Mouse (Mus musculus): ENCODE data around the gene Tymp. TPM values are rescaled to one million over a fixed set of nuclear protein-coding genes. Genes with fewer than 3 reads are reported as not detected.

The Tymp gene
- polyA plus RNA-seq, 1 experiment from 2014 or later = 1.0 TPM

- H3K36me3 ChIP-seq = no peaks in the 10 kb centered on the region
- no peak for ATAC-seq (ENCODE audit: extremely low read depth, insufficient number of reproducible peaks, low FRiP score, low TSS enrichment)
- peaks cover 38% of the 10 kb centered on the region for H3K27me3 ChIP-seq (replicated peaks)
- WGBS = 51% methylated on average over 5 of the region's 5 CpGs
- H3K4me2 ChIP-seq = no peak overlapping the region
- H3K27ac ChIP-seq (replicated peaks) = no peak overlapping the region
- no peak overlapping the region for H3K9ac ChIP-seq
- no peaks in the 10 kb centered on the region for H3K9me3 ChIP-seq
- H3K4me3 ChIP-seq = no peak overlapping the region
- H3K4me1 ChIP-seq = peaks cover 5% of the 10 kb centered on the region; the same call in 1 of the 2 replicates
Observed at GRCm38 (mm10) chr15:89326441-89326840, 50.4 kb downstream of the Tymp start.

- 67% methylated on average over 4 of the region's 4 CpGs for WGBS
- H3K4me2 ChIP-seq = peak overlapping the region; percentile 69; the same call in 1 of the 2 replicates
- ATAC-seq (ENCODE audit: extremely low read depth, insufficient number of reproducible peaks, low FRiP score, low TSS enrichment) = no peak
- no peak overlapping the region for H3K27ac ChIP-seq (replicated peaks)
- H3K27me3 ChIP-seq (replicated peaks) = peaks cover 47% of the 10 kb centered on the region
- H3K4me1 ChIP-seq = peaks cover 5% of the 10 kb centered on the region; the same call in 1 of the 2 replicates
- H3K4me3 ChIP-seq = peak overlapping the region; percentile 37; the same call in 1 of the 2 replicates
- H3K36me3 ChIP-seq = no peaks in the 10 kb centered on the region
- H3K9ac ChIP-seq = no peak overlapping the region
- H3K9me3 ChIP-seq = no peaks in the 10 kb centered on the region
Observed at GRCm38 (mm10) chr15:89323656-89324055, 53.2 kb downstream of the Tymp start.

GRCm38 (mm10) chr15:89322670-89323522 is 53.9 kb downstream of the Tymp start, which contains the start of gene Adm2:
TSS of gene Adm2 (plus strand) at chr15:89322720.
- no peak for ATAC-seq (ENCODE audit: extremely low read depth, insufficient number of reproducible peaks, low FRiP score, low TSS enrichment)
- Histone ChIP-seq H3K4me2 (peak within 1 kb of the TSS; percentile 69), H3K27ac (replicated peaks) (no peak within 1 kb of the TSS), H3K4me3 (peak within 1 kb of the TSS; percentile 37), H3K9me3 (no peaks in the 10 kb centered on the region), H3K27me3 (replicated peaks) (peaks cover 47% of the 10 kb centered on the region), H3K36me3 (no peaks in the 10 kb centered on the region), H3K4me1 (peaks cover 5% of the 10 kb centered on the region; the same call in 1 of the 2 replicates), H3K9ac (peak within 1 kb of the TSS; percentile 67)
- 6% methylated on average over 26 of the region's 26 CpGs for WGBS

Other genes with a start within 250 kb of the Tymp start
- 14.0 and 15.0 TPM in 2 replicates for gene Hdac10, start 248.3 kb downstream of the Tymp start, polyA plus RNA-seq (2015; fragmentation: Nextera tagmentation; extraction: Ambion mirVana)
- 19.0 and 20.4 TPM in 2 replicates for gene Mapk12, start 236.3 kb downstream of the Tymp start, polyA plus RNA-seq (2015; fragmentation: Nextera tagmentation; extraction: Ambion mirVana)
- 3.8 and 4.0 TPM in 2 replicates for gene Mapk11, start 227.4 kb downstream of the Tymp start, polyA plus RNA-seq (2015; fragmentation: Nextera tagmentation; extraction: Ambion mirVana)
- 84.6 and 99.0 TPM in 2 replicates for gene Plxnb2, start 196.3 kb downstream of the Tymp start, polyA plus RNA-seq (2015; fragmentation: Nextera tagmentation; extraction: Ambion mirVana)
- 17.4 and 17.9 TPM in 2 replicates for gene Dennd6b, start 180.5 kb downstream of the Tymp start, polyA plus RNA-seq (2015; fragmentation: Nextera tagmentation; extraction: Ambion mirVana)
- 20.5 and 20.8 TPM in 2 replicates for gene Ppp6r2, start 165.5 kb downstream of the Tymp start, polyA plus RNA-seq (2015; fragmentation: Nextera tagmentation; extraction: Ambion mirVana)
- gene Sbf1, start 61.7 kb downstream of the Tymp start, polyA plus RNA-seq (2015; fragmentation: Nextera tagmentation; extraction: Ambion mirVana) = 34.3 and 38.3 TPM in 2 replicates
- 0.66 and 0.85 TPM in 2 replicates for gene Adm2, start 54.3 kb downstream of the Tymp start, polyA plus RNA-seq (2015; fragmentation: Nextera tagmentation; extraction: Ambion mirVana)
- gene Miox, start 42.6 kb downstream of the Tymp start, polyA plus RNA-seq (2015; fragmentation: Nextera tagmentation; extraction: Ambion mirVana) = 0.34 TPM in 1 of 2 replicates, not detected in the other
- gene Lmf2, start 21.4 kb downstream of the Tymp start, polyA plus RNA-seq (2015; fragmentation: Nextera tagmentation; extraction: Ambion mirVana) = 43.8 and 46.2 TPM in 2 replicates
- gene Ncaph2, start 21.3 kb downstream of the Tymp start, polyA plus RNA-seq (2015; fragmentation: Nextera tagmentation; extraction: Ambion mirVana) = 94.1 and 109 TPM in 2 replicates
- 7.1 and 7.2 TPM in 2 replicates for gene Sco2, start 3.2 kb downstream of the Tymp start, polyA plus RNA-seq (2015; fragmentation: Nextera tagmentation; extraction: Ambion mirVana)
- 0.28 and 0.76 TPM in 2 replicates for gene Odf3b, start 2.2 kb upstream of the Tymp start, polyA plus RNA-seq (2015; fragmentation: Nextera tagmentation; extraction: Ambion mirVana)
- gene Klhdc7b, start 7.9 kb upstream of the Tymp start, polyA plus RNA-seq (2015; fragmentation: Nextera tagmentation; extraction: Ambion mirVana) = 0.04 TPM in 1 of 2 replicates, not detected in the other
- not detected in 2 replicates for gene Syce3, start 33.5 kb upstream of the Tymp start, polyA plus RNA-seq (2015; fragmentation: Nextera tagmentation; extraction: Ambion mirVana)
- 139 and 147 TPM in 2 replicates for gene Cpt1b, start 48.8 kb upstream of the Tymp start, polyA plus RNA-seq (2015; fragmentation: Nextera tagmentation; extraction: Ambion mirVana)
- gene C730034F03Rik, start 52.5 kb upstream of the Tymp start, polyA plus RNA-seq (2015; fragmentation: Nextera tagmentation; extraction: Ambion mirVana) = 2.4 and 3.0 TPM in 2 replicates
- 0.53 and 0.90 TPM in 2 replicates for gene Gm44502, start 52.7 kb upstream of the Tymp start, polyA plus RNA-seq (2015; fragmentation: Nextera tagmentation; extraction: Ambion mirVana)
- gene Chkb, start 52.9 kb upstream of the Tymp start, polyA plus RNA-seq (2015; fragmentation: Nextera tagmentation; extraction: Ambion mirVana) = 65.1 and 71.5 TPM in 2 replicates
- gene Mapk8ip2, start 76.9 kb upstream of the Tymp start, polyA plus RNA-seq (2015; fragmentation: Nextera tagmentation; extraction: Ambion mirVana) = 0.27 and 0.45 TPM in 2 replicates
- 15.1 and 15.3 TPM in 2 replicates for gene Arsa, start 100.4 kb upstream of the Tymp start, polyA plus RNA-seq (2015; fragmentation: Nextera tagmentation; extraction: Ambion mirVana)
- 1.7 and 2.0 TPM in 2 replicates for gene Shank3, start 122.6 kb upstream of the Tymp start, polyA plus RNA-seq (2015; fragmentation: Nextera tagmentation; extraction: Ambion mirVana)
- 0.24 and 0.33 TPM in 2 replicates for gene Acr, start 191.3 kb upstream of the Tymp start, polyA plus RNA-seq (2015; fragmentation: Nextera tagmentation; extraction: Ambion mirVana)
- gene Rabl2, start 214.9 kb upstream of the Tymp start, polyA plus RNA-seq (2015; fragmentation: Nextera tagmentation; extraction: Ambion mirVana) = 19.2 and 21.4 TPM in 2 replicates

All from heart, embryonic 13.5 days (tissue).